Mouse (Mus musculus) right cerebral cortex, postnatal 36 days (tissue): ENCODE measurements at regions not wholly inside any gene's neighbourhood (a gene's known extent, or its start where the extent isn't known, plus 50 kb on each side); places are given as distances from the start of the nearest gene placed in this dataset.
"Not testable (repeated sequence)": the region's sequence is repeated elsewhere in the genome, so short reads cannot be mapped to it uniquely, and the experiment has no call there.

Experiments
- DNase-seq, 2 experiments: peaks; one replicate each; pipeline ENCODE4 v3.0.0; 2022; ENCODE audit warnings: low spot score in 2 of 2, mixed read lengths in 1 of 2

DNA sequence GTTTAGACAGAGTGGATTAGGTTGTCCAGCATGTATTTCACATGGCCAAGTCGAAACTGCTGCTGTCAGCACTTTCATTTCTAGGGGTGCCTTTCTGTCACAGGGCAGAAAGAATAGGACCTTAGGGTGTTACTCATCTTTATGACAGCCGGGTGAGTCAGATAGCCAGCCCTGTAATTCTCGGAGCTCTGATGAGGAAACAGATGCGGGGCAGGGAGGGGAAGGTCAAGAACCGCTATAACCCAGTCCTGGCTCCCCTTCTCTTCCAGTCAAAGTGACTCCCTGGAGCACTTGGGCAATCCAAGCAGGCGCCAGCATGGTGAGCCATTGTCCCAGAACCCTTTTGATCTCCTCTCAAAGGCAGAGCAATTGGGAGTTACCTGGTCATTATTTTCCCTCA lies 69.4 kb upstream of the Jarid2 start:
- no peak for DNase-seq

DNA sequence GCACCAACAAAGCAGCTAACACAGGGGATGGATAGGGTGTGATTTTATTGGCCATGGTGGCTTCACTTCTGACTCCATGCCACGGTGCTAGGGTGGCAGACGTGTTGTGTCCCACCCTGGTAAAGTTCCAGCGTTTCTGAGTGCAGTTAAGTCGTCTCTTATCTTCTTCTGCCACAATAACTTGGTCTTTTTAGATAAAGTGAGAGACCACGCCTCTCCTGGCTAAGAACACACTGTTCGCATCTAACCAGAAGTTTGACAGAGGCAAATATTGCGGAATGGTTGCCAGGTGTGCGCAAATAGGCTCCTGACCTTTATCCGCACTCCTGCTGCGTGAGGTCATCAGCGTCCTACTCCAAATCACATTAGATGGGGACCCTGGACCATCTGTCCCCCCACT lies 66.2 kb upstream of the Jarid2 start:
- no peak for DNase-seq

DNA sequence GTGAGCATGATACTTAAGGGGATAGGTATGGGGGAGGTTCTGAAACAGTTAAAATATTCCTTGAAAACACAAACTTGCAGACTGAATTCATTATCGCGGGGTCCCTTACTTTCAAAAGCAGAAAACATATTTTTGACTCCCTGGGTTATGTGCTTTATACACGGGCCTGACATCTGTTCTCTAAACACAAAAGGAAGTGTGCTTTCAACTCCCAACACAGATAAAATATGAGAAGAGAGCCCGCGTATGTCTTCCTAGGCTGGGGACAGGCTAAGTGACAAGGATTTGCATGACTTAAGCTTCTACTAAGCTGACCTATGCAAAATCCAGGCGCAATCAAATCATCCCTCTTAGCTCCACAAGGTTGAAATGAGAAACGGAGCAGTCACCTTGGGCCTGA lies 65.5 kb upstream of the Jarid2 start:
- DNase-seq = no peak

DNA sequence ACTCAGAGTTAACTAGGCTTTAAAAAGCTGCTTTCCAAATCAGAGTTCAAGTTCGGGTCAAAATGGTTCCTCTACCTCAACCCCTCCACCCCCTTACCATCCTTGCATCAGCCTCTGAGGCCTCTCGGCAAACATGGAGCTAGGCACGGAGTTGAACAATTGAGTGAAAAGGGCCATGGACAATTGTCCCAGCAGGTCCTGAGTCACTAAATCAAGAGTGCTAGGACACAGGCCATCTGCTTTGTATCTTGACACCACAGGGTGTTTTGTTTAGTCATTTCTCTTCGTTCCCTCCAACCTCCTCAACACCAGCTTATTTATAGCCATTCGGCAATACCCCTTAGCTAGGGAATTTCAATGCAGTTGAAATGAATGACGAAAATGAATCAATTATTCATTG lies 59.5 kb upstream of the Jarid2 start:
- no peak for DNase-seq

DNA sequence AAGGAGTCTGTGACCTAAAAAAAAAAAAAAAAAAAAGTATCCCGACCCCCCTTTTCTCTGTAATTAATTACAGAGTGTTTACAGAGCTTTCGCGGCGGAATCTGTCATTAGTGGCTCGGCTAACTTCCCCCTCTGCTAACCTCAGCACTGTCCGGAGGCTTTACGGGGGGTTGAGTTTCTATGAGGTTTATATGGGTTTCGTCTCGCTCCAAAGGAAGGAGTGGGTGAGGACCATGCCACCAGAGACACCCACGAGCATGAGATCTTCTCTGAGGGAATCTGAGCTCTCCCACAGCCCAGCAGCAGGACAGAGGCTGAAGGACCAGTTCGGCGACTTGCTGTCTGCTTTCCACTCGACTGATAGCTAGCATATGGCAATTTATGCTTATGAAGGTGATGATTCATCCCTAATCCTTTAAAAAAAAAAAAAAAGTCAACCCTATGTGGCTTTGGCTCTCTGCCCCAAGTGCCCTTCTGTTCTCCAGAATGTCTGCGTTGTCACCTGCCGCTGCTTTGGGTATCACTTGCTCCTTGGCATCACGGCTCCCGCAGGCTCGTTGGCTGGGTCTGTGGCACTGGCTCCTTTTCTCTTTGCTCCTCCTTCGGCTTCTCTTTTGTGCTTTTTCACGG lies 55.8 kb upstream of the Jarid2 start:
- peak in 1 of 2 experiments; percentile 3 for DNase-seq

DNA sequence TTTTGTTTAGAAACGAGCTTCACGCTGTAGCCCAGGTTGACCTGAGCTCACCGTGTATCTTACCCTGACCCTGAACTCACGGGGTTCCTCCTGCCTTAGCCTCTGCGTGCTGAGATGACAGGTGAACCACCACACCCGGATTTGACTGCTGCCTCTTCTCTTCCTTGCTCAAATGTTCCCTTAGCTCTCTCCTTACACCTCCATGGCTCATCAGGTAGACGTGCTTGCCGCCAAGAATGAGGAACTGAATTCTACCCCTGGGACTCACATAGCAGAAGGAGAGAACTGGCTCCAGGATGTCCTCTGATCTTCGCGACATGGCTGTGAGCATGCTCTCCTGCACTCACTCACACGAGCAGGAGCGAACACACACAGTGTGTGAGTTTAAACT lies 55.3 kb upstream of the Jarid2 start:
- DNase-seq = no peak

DNA sequence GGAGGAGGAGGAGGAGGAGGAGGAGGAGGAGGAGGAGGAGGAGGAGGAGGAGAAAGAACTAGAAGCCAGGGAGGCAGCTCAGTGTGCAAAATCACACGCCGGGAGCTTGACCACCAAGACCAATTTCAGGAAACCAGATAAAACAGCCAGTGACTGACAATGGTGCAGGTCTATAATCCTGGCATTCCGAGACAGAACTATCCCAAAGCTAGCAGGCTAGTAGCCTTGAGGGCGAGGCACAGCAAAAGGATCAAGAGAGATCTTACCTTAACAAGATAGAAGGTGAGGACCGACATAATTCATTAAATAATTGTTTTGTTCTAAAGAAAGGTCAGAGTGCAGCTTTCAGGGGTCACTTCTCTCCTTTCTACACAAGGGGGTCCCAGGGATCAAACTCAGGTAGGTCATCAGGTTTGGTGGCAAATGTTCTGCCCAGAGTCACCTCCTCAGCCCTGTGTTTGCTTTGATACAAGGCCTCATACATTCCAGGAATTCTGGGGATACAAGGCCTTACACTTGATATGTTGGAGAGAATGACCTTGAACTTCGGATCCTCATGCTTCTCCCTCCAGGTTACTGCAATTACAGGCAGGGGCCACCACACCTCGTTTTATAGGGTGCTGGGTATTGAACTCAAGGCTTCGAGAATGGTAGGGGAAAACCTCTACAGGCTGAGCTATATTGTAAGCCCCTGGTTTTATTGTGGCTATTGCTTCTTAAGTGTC lies 54.2 kb upstream of the Jarid2 start:
- DNase-seq = no peak

DNA sequence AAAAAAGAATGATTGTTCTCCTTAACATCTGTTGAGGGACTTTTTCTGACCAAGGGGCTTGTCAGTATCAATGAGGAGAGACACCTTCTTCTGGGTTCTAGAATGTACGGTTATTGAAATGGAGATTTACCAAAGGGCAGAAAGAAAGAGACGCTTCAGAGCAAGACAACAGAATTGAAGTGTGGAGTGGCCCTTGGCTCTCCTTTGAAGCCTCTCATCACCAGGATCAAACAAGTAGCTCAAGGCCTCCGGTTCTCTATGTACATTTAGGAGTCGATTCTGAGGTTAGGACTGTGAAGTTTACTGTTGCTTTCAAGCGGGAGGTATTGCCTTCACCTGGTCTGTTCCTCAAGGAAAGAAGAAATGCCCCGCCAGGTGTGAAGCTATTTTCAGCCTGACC lies 53.2 kb upstream of the Jarid2 start:
- no peak for DNase-seq

DNA sequence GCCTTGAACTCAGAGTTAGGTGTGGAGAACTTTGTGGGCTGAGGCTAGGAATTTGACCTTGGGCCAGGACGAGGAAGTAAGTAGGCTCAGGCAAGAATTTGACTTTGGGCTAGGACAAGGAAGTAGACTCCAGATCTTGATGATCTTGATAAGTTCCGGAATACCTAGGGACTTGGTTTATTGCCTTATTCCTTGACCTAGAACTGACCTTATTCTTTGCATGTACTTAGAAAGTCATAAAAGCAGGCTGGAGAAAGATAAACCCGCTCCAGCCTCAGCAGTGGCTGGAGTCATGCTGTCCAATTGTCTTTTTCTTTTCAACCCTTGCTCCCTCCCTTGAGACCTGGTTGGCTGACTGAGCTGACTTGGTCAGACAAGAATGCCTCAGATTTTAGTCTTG lies 51.2 kb upstream of the Jarid2 start:
- no peak for DNase-seq

DNA sequence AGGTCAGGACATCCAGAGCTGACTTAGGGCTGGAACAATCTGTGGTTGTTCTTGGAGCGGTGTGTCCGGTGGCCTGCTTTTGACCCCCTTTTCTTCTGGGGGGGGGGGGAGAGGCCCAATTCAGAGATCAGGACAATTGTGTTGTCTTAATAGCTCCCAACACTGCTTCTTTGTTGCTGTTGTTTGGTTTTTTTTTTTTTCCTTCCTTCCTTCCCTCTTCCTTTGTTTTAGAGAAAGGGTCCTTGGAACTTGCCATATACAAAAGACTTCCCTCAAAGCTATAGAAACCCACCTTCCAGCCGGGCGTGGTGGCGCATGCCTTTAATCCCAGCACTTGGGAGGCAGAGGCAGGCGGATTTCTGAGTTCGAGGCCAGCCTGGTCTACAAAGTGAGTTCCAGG lies 49.8 kb upstream of the Jarid2 start:
- not testable (repeated sequence) for DNase-seq
